Mouse (Mus musculus) A20 (cell line): Measurements from ENCODE around the gene Tfdp2.

ENCODE experiments used
- DNase-seq: peaks from one replicate; pipeline ENCODE4 v3.0.0-alpha.2; 2011; ENCODE audit warnings: low read depth, low spot score

Tfdp2 gene

DNA sequence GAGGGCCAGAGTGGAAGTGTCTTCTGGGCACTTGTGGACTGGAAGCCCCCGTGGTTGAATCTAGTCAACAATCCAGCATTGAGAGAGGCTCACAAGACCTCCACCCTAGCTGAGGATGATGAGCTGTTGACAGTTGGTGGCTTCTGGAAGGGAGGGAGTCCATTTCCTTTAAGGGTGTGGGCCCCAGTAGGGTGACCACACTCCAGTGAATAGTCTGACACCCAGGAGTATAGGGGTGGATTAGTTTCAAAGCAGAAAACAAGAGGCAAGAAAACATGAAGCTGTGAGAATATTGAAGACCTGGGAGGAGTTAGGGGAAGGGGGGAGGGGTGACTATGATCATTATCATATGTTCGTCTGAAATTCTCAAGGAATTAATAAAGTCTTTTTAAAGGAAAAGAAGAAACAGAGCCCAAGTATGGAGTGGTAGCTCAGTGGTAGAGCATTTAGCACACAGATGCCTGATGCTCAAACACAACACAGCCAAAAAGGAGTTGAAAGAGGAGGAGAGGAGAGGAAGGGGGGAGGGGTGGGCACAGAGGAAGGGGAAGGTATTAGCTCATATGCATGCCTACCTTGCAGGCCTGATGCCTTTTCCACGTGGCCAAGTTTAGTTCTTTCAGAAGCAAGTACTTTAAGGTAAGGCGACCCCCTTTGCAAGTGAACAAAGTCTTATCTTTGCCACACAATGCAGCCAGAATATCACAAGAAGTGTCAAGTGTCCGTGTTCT lies 173.7 kb downstream of the Tfdp2 start:
- no peak for DNase-seq

- DNase-seq, result no peak
Measured at GRCm38 (mm10) chr9:96371075-96371474, 175.0 kb downstream of the Tfdp2 start.
